Mouse (Mus musculus): ENCODE measurements at regions not wholly inside any gene's neighbourhood (a gene's known extent, or its start where the extent isn't known, plus 50 kb on each side); places are given as distances from the start of the nearest gene placed in this dataset.

GRCm38 (mm10) chr10:15592161-15592560 is 874.1 kb upstream of the Gje1 start:
- H3K9ac ChIP-seq = no peak overlapping the region
- no peak overlapping the region for H3K27ac ChIP-seq
- H3K4me1 ChIP-seq (replicated peaks) = no peaks in the 10 kb centered on the region
- no peaks in the 10 kb centered on the region for H3K36me3 ChIP-seq
- H3K4me3 ChIP-seq = no peak overlapping the region
- no peak overlapping the region for H3K4me2 ChIP-seq
- no peaks in the 10 kb centered on the region for H3K9me3 ChIP-seq
- no peak for ATAC-seq (ENCODE audit: low FRiP score)
- no peaks in the 10 kb centered on the region for H3K27me3 ChIP-seq

GRCm38 (mm10) chr10:15586081-15586480 is 868.1 kb upstream of the Gje1 start:
- Histone ChIP-seq H3K27ac (no peak overlapping the region), H3K4me1 (replicated peaks) (no peaks in the 10 kb centered on the region), H3K4me3 (no peak overlapping the region), H3K9ac (no peak overlapping the region), H3K27me3 (no peaks in the 10 kb centered on the region), H3K9me3 (no peaks in the 10 kb centered on the region), H3K4me2 (no peak overlapping the region), H3K36me3 (no peaks in the 10 kb centered on the region)
- ATAC-seq (ENCODE audit: low FRiP score) = no peak
- WGBS = 72% methylated on average over 6 of the region's 6 CpGs

DNA sequence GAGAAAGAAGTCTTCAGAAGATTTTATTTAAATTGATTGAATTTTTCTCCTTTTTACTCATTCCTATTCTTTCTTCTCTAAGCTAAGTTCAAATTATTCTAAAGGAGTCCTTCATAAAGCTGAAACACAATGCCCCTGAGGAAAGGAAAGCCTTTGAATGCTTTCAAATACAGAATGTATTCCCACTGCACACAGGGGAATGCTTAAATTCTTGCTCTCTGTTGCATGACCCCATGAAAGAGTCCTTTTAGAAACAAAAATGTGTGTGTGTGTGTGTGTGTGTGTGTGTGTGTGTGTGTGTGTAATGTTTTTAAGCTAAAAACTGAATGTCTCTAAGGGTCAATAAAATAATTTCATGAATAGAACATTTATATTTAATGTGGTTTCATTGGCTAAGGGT is 846.1 kb upstream of the Gje1 start:
- H3K4me3 ChIP-seq = no peak overlapping the region
- no peaks in the 10 kb centered on the region for H3K4me1 ChIP-seq (replicated peaks)
- H3K27me3 ChIP-seq = no peaks in the 10 kb centered on the region
- H3K4me2 ChIP-seq = no peak overlapping the region
- ATAC-seq (ENCODE audit: low FRiP score) = no peak
- H3K36me3 ChIP-seq = no peaks in the 10 kb centered on the region
- H3K9me3 ChIP-seq = peaks cover 5% of the 10 kb centered on the region
- no peak overlapping the region for H3K9ac ChIP-seq
- no peak overlapping the region for H3K27ac ChIP-seq

- Histone ChIP-seq H3K4me2 (no peak overlapping the region), H3K9me3 (no peaks in the 10 kb centered on the region), H3K9ac (no peak overlapping the region), H3K4me3 (no peak overlapping the region), H3K4me1 (replicated peaks) (0 out of 2 replicates have a peak, but pooled peaks cover 4% of the 10 kb centered on the region), H3K27me3 (no peaks in the 10 kb centered on the region), H3K36me3 (no peaks in the 10 kb centered on the region), H3K27ac (no peak overlapping the region)
- no peak for ATAC-seq (ENCODE audit: low FRiP score)
- 46% methylated on average over 3 of the region's 3 CpGs for WGBS
These were observed 835.5 kb upstream of the Gje1 start for GRCm38 (mm10) chr10:15553407-15554064.

DNA sequence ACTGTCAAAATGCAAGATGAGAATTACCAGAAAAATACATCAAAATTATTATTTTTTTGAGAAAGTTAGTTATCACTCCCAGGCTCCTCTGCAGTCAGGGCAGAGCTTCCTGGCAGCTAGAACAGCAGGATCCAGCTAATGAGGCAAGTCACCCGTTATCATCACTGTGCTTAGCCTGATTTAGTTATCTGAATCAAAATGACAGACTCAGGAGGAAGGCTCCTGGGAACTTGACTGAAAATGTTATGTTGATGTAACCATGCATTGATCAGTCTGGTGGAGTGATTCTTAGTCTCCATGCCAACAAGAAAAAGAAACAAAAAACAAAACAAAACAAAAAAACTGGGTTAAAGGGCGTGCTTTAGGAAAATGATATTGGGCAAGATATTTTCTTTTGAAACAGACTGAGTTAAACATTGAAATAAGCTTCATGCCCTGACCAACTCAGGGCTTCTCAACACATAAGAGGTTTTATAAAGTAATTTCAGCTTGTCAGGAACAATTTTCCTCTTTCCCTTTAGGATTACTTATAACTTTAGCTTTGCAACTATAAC is 823.9 kb upstream of the Gje1 start:
- H3K27me3 ChIP-seq = no peaks in the 10 kb centered on the region
- 42% methylated on average over 2 of the region's 2 CpGs for WGBS
- H3K9ac ChIP-seq = no peak overlapping the region
- H3K36me3 ChIP-seq = no peaks in the 10 kb centered on the region
- no peak overlapping the region for H3K4me2 ChIP-seq
- peak; percentile 52; the same call in 1 of the 2 replicates for ATAC-seq (ENCODE audit: low FRiP score)
- no peak overlapping the region for H3K27ac ChIP-seq
- H3K4me1 ChIP-seq (replicated peaks) = no peaks in the 10 kb centered on the region
- H3K9me3 ChIP-seq = no peaks in the 10 kb centered on the region
- no peak overlapping the region for H3K4me3 ChIP-seq

DNA sequence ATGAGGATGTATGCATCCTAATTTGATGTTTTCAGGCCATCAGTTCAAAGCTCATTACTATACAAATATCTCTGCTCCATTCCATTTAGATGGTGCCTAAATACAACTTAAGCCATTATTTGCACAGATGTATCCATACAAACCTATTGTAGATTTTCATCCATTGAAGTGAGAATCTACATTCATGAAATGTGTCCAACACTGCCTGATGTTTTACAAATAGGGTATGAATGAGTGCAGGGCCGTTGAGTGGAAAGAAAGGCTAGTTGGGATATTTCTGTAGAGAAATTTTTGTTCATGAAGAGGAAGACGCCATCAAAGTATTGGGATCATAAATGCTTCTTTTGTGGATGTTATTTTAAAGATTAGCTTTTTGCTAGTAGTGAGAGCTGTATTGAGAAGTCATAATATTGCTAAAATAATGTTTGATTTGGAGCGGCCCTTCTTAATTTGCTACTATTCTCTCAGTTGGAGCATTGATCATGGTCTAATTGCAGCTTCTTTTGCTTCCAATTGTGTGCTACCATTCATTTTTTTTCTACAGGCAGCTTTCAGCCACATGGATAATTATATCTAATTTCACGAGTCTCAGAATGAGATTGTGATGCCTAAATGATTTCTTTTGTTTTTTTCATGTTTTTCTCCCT is 822.9 kb upstream of the Gje1 start:
- Histone ChIP-seq H3K4me1 (replicated peaks) (no peaks in the 10 kb centered on the region), H3K4me3 (no peak overlapping the region), H3K4me2 (no peak overlapping the region), H3K27ac (no peak overlapping the region), H3K9me3 (no peaks in the 10 kb centered on the region), H3K27me3 (no peaks in the 10 kb centered on the region), H3K9ac (no peak overlapping the region), H3K36me3 (no peaks in the 10 kb centered on the region)
- ATAC-seq (ENCODE audit: low FRiP score) = no peak
- WGBS = 77% methylated on average over 4 of the region's 4 CpGs

DNA sequence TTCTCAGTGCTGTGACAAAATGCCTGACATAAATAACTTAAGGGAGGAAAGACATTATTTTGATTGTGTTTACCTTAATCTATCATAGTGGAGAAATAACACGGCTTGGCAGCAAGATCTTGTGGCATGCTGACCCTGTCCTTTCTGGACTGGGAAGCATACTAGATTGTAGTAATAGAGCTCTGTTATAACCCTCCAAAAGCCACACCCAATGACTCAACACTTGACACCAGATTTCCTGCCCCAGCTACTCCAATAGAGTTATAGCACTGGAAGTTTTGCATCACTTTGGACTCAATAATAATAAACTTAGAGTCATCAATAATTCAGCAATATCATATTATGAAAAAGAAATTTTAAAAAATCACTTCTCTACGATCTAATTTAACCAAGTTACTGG is 818.0 kb upstream of the Gje1 start:
- Histone ChIP-seq H3K27me3 (no peaks in the 10 kb centered on the region), H3K4me3 (no peak overlapping the region), H3K9me3 (no peaks in the 10 kb centered on the region), H3K4me2 (no peak overlapping the region), H3K9ac (no peak overlapping the region), H3K27ac (no peak overlapping the region), H3K36me3 (no peaks in the 10 kb centered on the region), H3K4me1 (replicated peaks) (no peaks in the 10 kb centered on the region)
- WGBS = 87% methylated on average over 2 of the region's 2 CpGs
- no peak for ATAC-seq (ENCODE audit: low FRiP score)

- Histone ChIP-seq H3K4me1 (replicated peaks) (no peaks in the 10 kb centered on the region), H3K4me3 (no peak overlapping the region), H3K27me3 (no peaks in the 10 kb centered on the region), H3K9me3 (no peaks in the 10 kb centered on the region), H3K36me3 (no peaks in the 10 kb centered on the region), H3K27ac (no peak overlapping the region), H3K4me2 (no peak overlapping the region), H3K9ac (no peak overlapping the region)
- 83% methylated on average over 2 of the region's 2 CpGs for WGBS
- no peak for ATAC-seq (ENCODE audit: low FRiP score)
These were observed 769.4 kb upstream of the Gje1 start for GRCm38 (mm10) chr10:15487367-15487766.

DNA sequence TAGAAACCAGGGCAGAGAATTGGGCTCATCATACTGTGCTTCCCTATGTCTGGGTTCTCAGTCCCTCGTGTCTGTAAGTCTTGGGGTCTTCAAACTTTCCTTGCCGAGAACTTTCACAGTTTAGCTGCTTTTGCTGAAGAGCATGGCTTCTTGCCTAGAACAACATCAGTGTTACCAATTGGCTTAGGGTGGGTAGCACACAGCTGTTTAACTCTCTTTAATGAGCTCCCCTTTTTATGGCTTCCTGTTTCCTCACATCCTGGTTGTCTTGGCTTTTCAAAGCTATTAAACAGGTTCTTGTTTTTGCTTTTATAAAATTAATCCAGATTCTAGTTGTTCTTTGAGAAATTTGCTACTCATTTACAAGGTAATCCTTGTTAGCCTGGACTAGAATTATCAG is 725.3 kb upstream of the Gje1 start:
- H3K4me2 ChIP-seq = no peak overlapping the region
- no peak overlapping the region for H3K9ac ChIP-seq
- no peaks in the 10 kb centered on the region for H3K27me3 ChIP-seq
- no peaks in the 10 kb centered on the region for H3K4me1 ChIP-seq (replicated peaks)
- no peak for ATAC-seq (ENCODE audit: low FRiP score)
- no peak overlapping the region for H3K4me3 ChIP-seq
- no peaks in the 10 kb centered on the region for H3K36me3 ChIP-seq
- no peak overlapping the region for H3K27ac ChIP-seq
- no peaks in the 10 kb centered on the region for H3K9me3 ChIP-seq
- 94% methylated on average over 2 of the region's 2 CpGs for WGBS

- Histone ChIP-seq H3K4me1 (replicated peaks) (no peaks in the 10 kb centered on the region), H3K27ac (no peak overlapping the region), H3K9ac (no peak overlapping the region), H3K4me2 (no peak overlapping the region), H3K9me3 (no peaks in the 10 kb centered on the region), H3K36me3 (no peaks in the 10 kb centered on the region), H3K4me3 (no peak overlapping the region), H3K27me3 (no peaks in the 10 kb centered on the region)
- WGBS = 76% methylated on average over 1 of the region's 1 CpGs
- no peak for ATAC-seq (ENCODE audit: low FRiP score)
These were observed 723.2 kb upstream of the Gje1 start for GRCm38 (mm10) chr10:15441216-15441615.

- Histone ChIP-seq H3K27me3 (no peaks in the 10 kb centered on the region), H3K9ac (no peak overlapping the region), H3K27ac (no peak overlapping the region), H3K9me3 (no peaks in the 10 kb centered on the region), H3K36me3 (no peaks in the 10 kb centered on the region), H3K4me2 (no peak overlapping the region), H3K4me3 (no peak overlapping the region), H3K4me1 (replicated peaks) (no peaks in the 10 kb centered on the region)
- no peak for ATAC-seq (ENCODE audit: low FRiP score)
- WGBS = 79% methylated on average over 2 of the region's 2 CpGs
These were observed 708.7 kb upstream of the Gje1 start for GRCm38 (mm10) chr10:15426746-15427145.

DNA sequence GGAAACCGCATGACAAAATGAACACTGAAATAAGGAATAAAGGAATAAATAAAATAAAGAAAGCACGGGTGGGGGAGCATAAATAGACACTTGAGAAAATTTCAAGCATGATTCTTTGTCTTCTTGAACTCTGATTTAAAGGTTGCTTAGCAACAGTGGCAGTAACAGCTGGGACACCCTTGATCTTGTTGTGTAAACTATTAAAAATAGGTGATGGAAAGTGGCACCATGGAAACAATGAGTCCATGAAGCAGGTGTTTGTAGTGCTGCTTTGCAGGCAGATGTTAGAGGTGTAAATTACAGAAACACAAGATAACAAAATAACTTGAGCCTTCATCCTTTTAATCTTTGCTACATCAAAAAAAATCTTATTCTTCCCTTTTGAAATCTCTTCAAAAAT is 688.2 kb upstream of the Gje1 start:
- Histone ChIP-seq H3K9me3 (no peaks in the 10 kb centered on the region), H3K4me3 (no peak overlapping the region), H3K27ac (no peak overlapping the region), H3K4me2 (no peak overlapping the region), H3K4me1 (replicated peaks) (peaks cover 5% of the 10 kb centered on the region), H3K27me3 (no peaks in the 10 kb centered on the region), H3K9ac (no peak overlapping the region), H3K36me3 (no peaks in the 10 kb centered on the region)
- 0 out of 2 replicates have a peak, but pooled peaks have one; percentile 43 for ATAC-seq (ENCODE audit: low FRiP score)
- WGBS = 31% methylated on average over 2 of the region's 2 CpGs

GRCm38 (mm10) chr10:15405706-15406105 is 687.7 kb upstream of the Gje1 start:
- H3K9me3 ChIP-seq = no peaks in the 10 kb centered on the region
- no peaks in the 10 kb centered on the region for H3K36me3 ChIP-seq
- H3K27me3 ChIP-seq = no peaks in the 10 kb centered on the region
- WGBS = 11% methylated on average over 3 of the region's 3 CpGs
- H3K27ac ChIP-seq = no peak overlapping the region; the same call in 1 of the 2 replicates
- no peak overlapping the region for H3K4me2 ChIP-seq
- no peak overlapping the region for H3K4me3 ChIP-seq
- H3K9ac ChIP-seq = no peak overlapping the region
- ATAC-seq (ENCODE audit: low FRiP score) = no peak
- H3K4me1 ChIP-seq (replicated peaks) = peaks cover 5% of the 10 kb centered on the region
